Mouse (Mus musculus): ENCODE measurements around the gene Slf1. TPM values are rescaled to one million over a fixed set of nuclear protein-coding genes. Genes with fewer than 3 reads are reported as not detected.

The Slf1 gene
- total RNA-seq, 2 experiments from 2014 or later = 7.2 to 10.7 TPM

DNA sequence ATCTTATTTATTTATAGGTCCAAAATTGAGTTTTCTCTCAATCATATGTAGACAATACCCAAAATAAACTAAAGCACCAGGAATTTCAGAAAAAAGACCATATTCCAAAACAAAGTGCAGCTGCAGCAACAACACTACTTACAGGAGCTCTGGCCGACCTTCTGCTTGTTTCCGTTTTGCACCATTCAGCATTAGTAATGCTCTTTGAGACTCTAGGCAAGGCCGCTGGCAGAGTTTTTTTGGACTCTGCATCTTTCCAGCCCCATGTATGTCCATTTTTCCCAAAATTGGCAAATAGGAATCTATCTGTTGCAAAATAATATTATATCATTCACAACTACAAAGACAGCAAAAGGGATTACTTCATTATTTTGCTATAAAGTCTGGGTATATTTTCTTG lies 85.5 kb downstream of the Slf1 start:
- intact Hi-C loops (cut with DNase I) = loop anchor here (10.0 kb wide), 1 partner anchor 1135 kb away; no protein-coding TSS in a partner anchor
- Histone ChIP-seq H3K4me3 (no peak overlapping the region), H3K27ac (no peak overlapping the region)
- no peak for TF ChIP-seq CTCF (IDR thresholded peaks at IDR 0.05)
- DNase-seq = no peak

DNA sequence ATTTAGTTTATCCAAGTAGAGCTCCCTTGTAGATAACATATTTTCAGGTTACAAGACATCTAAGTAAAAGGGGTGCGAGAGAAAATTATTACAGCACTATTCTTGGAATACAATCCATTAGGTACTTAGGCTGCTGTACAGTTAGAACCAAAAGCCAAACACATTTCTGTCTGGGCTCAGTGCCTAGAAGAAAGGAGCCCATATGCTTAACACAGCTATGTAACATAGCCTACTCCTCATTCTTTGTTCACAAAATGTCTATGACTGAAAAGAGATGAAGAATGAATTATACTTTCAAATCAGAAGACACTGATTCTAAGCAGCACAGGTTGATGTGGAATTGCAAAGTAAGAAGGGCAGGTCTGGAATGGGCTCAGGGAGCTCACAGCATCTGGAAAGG lies 86.8 kb downstream of the Slf1 start:
- no peak overlapping the region for H3K27ac ChIP-seq
- intact Hi-C loops (cut with DNase I) = loop anchor here (10.0 kb wide), 1 partner anchor 1136 kb away; no protein-coding TSS in a partner anchor
- no peak for DNase-seq
- no peak for TF ChIP-seq CTCF (IDR thresholded peaks at IDR 0.05)
- H3K4me3 ChIP-seq = no peak overlapping the region

DNA sequence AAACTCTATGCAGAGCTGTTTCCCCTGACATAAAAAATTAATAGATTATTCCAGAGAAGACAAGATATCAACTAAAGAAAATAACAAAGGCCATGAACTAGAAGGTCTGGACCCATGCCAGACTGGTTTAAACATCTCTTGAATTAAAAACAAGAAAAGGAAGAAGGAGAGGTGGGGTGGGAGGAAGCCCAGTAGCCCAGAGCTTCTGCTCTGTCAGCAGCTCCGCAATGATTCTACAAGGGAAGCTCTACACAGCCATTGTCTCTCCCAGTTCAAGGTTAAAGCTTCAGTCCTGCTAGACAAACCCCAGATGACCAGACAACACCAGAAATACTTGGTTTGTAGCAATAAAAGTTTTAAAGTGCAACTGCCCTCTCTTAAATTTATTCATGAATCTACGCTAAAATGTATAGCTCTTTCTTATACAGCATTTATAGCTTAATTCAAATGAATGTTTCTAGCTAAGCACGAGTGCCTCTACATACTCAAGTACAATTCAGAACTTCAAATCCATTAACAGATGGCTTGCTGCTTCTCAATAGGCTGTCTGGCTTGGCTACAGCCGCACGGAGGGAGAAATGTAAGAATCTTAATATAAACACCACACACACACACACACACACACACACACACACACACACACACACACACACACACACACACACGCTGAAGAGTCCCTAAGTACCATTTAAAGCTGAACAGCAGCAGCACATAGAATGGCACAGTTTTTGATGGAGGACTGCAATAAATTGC lies 87.9 kb downstream of the Slf1 start:
- Histone ChIP-seq H3K4me3 (no peak overlapping the region), H3K27ac (no peak overlapping the region)
- DNase-seq = no peak
- no peak for TF ChIP-seq CTCF (IDR thresholded peaks at IDR 0.05)
- intact Hi-C loops (cut with DNase I) = loop anchor here (10.0 kb wide), 1 partner anchor 1137 kb away; no protein-coding TSS in a partner anchor

- Histone ChIP-seq H3K27ac (no peak overlapping the region), H3K4me3 (no peak overlapping the region)
- DNase-seq = no peak
- intact Hi-C loops (cut with DNase I) = loop anchor here (10.0 kb wide), 1 partner anchor 1138 kb away; no protein-coding TSS in a partner anchor
- no peak for TF ChIP-seq CTCF (IDR thresholded peaks at IDR 0.05)
Measured at GRCm38 (mm10) chr13:77046416-77046815, 88.9 kb downstream of the Slf1 start.

GRCm38 (mm10) chr13:77045375-77045774 lies 89.9 kb downstream of the Slf1 start:
- no peak for DNase-seq
- intact Hi-C loops (cut with DNase I) = loop anchor here (10.0 kb wide), 1 partner anchor 1139 kb away; no protein-coding TSS in a partner anchor

DNA sequence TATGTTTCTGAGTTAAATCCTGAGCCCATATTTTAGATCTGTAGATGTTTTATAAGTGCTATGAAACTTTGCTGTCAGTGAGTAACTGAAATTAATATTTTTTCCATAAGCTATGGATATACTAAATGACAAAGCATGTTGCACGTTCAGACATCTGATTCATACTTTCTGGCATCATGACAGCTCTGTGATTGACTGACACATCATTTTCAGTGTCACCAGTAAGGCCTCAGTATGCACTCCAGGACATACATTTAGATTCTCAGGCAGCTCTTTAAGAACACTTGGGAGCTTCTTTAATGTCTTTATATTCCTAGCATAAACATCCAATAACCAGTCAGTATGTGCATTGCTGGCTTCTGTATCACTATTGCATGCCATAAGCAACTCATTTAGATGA lies 91.9 kb downstream of the Slf1 start:
- H3K27ac ChIP-seq = no peak overlapping the region
- no peak overlapping the region for H3K4me3 ChIP-seq
- intact Hi-C loops (cut with DNase I) = loop anchor here (10.0 kb wide), 1 partner anchor 1141 kb away; no protein-coding TSS in a partner anchor
- no peak for TF ChIP-seq CTCF (IDR thresholded peaks at IDR 0.05)
- DNase-seq = no peak

More at GRCm38 (mm10) chr13:77045375-77045774, 89.9 kb downstream of the Slf1 start:
- Histone ChIP-seq H3K27ac (no peak overlapping the region), H3K4me3 (no peak overlapping the region)
- TF ChIP-seq CTCF (IDR thresholded peaks at IDR 0.05) = peak; percentile 71

DNA sequence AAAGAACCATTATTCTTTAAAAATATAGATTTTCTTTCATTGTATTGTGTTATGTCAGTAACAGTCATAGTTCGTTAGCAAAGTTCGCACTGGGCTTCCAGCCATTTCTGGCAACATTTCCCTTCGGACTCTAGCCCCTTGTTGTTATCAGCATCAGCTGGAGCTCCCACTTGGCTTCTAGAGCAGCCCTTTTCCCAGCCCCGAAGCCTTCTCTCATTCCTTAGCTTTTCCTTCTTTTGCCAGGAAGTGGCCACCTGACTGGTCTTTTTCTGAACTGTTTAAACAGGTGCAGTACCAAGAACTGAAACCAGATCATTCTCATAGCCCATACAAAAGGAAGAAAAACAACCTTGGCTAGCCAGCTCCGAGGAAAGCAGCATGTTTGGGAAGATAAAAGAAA lies 105.7 kb downstream of the Slf1 start:
- no peak for TF ChIP-seq CTCF (IDR thresholded peaks at IDR 0.05)
- H3K4me3 ChIP-seq = no peak overlapping the region
- DNase-seq = no peak
- intact Hi-C loops (cut with DNase I) = no loop called here
- no peak overlapping the region for H3K27ac ChIP-seq

DNA sequence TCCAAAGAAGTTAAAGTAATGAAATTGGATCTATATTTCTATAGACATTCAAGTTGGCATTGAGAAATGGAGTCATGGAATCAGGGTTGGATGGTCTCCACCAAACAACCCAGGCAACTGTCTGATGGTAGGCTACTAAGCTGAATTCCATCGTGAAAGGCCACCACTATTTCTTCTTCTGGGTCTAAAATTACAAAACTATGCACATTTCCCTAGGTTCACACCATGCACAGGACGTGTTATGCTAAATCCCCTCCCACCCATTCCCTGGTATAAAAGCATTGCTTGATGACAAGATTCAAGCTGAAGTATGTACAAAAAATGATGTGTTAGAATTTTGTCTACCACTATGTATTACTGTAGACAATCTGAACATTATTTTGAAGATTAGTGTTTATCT lies 116.4 kb downstream of the Slf1 start:
- Histone ChIP-seq H3K4me3 (no peak overlapping the region), H3K27ac (no peak overlapping the region)
- TF ChIP-seq CTCF (IDR thresholded peaks at IDR 0.05) = no peak
- intact Hi-C loops (cut with DNase I) = no loop called here
- no peak for DNase-seq

DNA sequence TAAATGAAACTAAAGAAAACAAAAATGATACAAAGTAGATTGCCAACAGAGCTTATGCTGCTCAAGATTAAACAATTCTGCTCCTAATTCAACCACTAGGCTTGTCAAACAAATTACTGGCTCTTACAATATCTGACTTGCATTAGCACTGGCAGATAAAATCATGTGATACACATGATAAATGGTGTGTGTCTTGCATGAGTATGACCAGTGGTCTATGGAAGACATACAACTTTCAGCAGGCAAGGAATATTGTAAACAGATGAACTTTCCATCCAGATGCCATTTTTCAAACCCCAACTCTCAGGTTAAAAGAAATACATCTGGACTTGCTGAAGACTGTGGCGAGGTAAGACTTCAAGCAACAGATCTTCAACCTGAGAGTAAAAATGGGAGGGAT lies 131.6 kb downstream of the Slf1 start:
- intact Hi-C loops (cut with DNase I) = no loop called here
- Histone ChIP-seq H3K4me3 (no peak overlapping the region), H3K27ac (no peak overlapping the region)
- no peak for TF ChIP-seq CTCF (IDR thresholded peaks at IDR 0.05)
- no peak for DNase-seq

DNA sequence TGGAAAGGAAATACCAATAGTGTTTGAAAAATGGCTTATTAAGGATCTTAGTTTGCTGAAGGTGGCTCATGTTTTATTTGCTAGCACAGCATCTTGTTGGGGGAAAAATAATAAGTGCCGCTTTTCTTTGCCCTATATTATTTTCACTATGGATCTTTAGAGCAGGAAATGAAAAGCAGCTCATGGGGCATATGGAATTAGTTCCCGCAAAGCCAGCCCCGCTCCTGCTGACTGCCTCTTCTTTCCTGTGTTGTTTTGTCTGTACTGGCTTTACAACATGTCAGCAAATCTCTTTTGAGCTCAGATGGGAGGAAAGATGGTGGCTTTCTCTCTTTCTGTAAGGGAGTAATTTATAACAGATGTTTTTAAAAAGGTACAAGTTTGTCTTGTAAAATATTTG lies 132.6 kb downstream of the Slf1 start:
- no peak overlapping the region for H3K27ac ChIP-seq
- intact Hi-C loops (cut with DNase I) = no loop called here
- H3K4me3 ChIP-seq = no peak overlapping the region
- TF ChIP-seq CTCF (IDR thresholded peaks at IDR 0.05) = no peak
- DNase-seq = no peak

Other genes starting within 250 kb of the Slf1 start
- 1 to 10 TPM; 4.3 to 5.3 TPM for gene 2210408I21Rik, start 67 bp upstream of the Slf1 start, total RNA-seq (2021)